ENCODE assay signal across 8 mouse cellular contexts in genomic region chr10:60686641-60686975, GRCm38 (mm10). TPM values are rescaled to one million over a fixed set of nuclear protein-coding genes. Genes with fewer than 3 reads are reported as not detected.
A peak's percentile ranks its signal among the peaks of the same experiment; 100 is the strongest.
DNase-seq lines count a peak whose midpoint lies in the region; ATAC-seq and TF ChIP-seq lines count a peak whose summit lies in the region.

No protein-coding gene starts in this region.

- WGBS in heart, embryonic 13.5 days: under 1% methylated on average over 37 of the region's 37 CpGs
- WGBS in liver, embryonic 13.5 days (ENCODE audit: insufficient replicate concordance): 1% methylated on average over 37 of the region's 37 CpGs

- H3K4me2 ChIP-seq in heart, embryonic 13.5 days: peak overlapping the region; percentile 99
- peak overlapping the region; percentile 68 for H3K4me2 ChIP-seq in liver, embryonic 13.5 days

- no peak for TF ChIP-seq CTCF in gastrocnemius, adult 2 months (IDR thresholded peaks at IDR 0.05)

- H3K36me3 ChIP-seq in ES-E14 (ENCODE audit: control insufficient read depth, insufficient read depth, low read length, poor library complexity, severe bottlenecking): no peaks in the 10 kb centered on the region
- no peaks in the 10 kb centered on the region for H3K36me3 ChIP-seq in heart, embryonic 13.5 days
- H3K36me3 ChIP-seq in liver, embryonic 13.5 days: no peaks in the 10 kb centered on the region

- intact Hi-C loops in gastrocnemius, adult 2 months (cut with DNase I): loop anchor here (2.0 to 5.0 kb wide), 3 partner anchors 66 to 156 kb away; partner anchors contain the start of gene Slc29a3

- H3K4me3 ChIP-seq in gastrocnemius, adult 2 months: peak overlapping the region; percentile 75
- peak overlapping the region; percentile 63 to 69 for H3K4me3 ChIP-seq in ES-E14 (ENCODE audit: insufficient read depth in 1 of 2, low read depth in 1 of 2, low read length in 2 of 2, poor library complexity in 1 of 2, severe bottlenecking in 1 of 2)
- H3K4me3 ChIP-seq in heart, embryonic 13.5 days: peak overlapping the region; percentile 67
- H3K4me3 ChIP-seq in liver, embryonic 13.5 days (replicated peaks): peak overlapping the region; percentile 53

- in situ Hi-C loops in ES-E14 (cut with MboI; ENCODE audit: low sequenced_read_pairs in 2 of 2, unreplicated experiment in 2 of 2): no loop called here

- H3K9ac ChIP-seq in ES-E14 (ENCODE audit: insufficient read depth, low read depth, low read length, poor library complexity, severe bottlenecking): peak overlapping the region; percentile 58
- peak overlapping the region; percentile 78 for H3K9ac ChIP-seq in heart, embryonic 13.5 days
- no peak overlapping the region for H3K9ac ChIP-seq in liver, embryonic 13.5 days

- H3K27ac ChIP-seq in gastrocnemius, adult 2 months: peak overlapping the region; percentile 83
- no peak overlapping the region for H3K27ac ChIP-seq in ES-E14 (ENCODE audit: insufficient read depth, low read depth, low read length, poor library complexity, severe bottlenecking)
- no peak overlapping the region for H3K27ac ChIP-seq in heart, embryonic 13.5 days (replicated peaks)
- no peak overlapping the region for H3K27ac ChIP-seq in liver, embryonic 13.5 days

- H3K27me3 ChIP-seq in heart, embryonic 13.5 days (replicated peaks): peaks cover 98% of the 10 kb centered on the region
- H3K27me3 ChIP-seq in liver, embryonic 13.5 days: peaks cover 74% of the 10 kb centered on the region

- H3K4me1 ChIP-seq in ES-E14 (ENCODE audit: control insufficient read depth in 2 of 2, insufficient read depth in 2 of 2, low read length in 2 of 2, poor library complexity in 1 of 2): peaks cover 0 to 8% of the 10 kb centered on the region in 2 experiments; a peak in 1 of 4 replicates
- peaks cover 15% of the 10 kb centered on the region for H3K4me1 ChIP-seq in heart, embryonic 13.5 days
- peaks cover 7% of the 10 kb centered on the region for H3K4me1 ChIP-seq in liver, embryonic 13.5 days (replicated peaks)

- DNase-seq in gastrocnemius, adult 2 months: no peak
- no peak for DNase-seq in gastrocnemius, adult 18-20 months (ENCODE audit: low spot score)
- no peak for DNase-seq in ES-E14 (ENCODE audit: low read depth, low spot score)
- DNase-seq in liver, embryonic 13.5 days: no peak
- DNase-seq in thymus, postnatal 14 days: peak; percentile 37
- DNase-seq in right cerebral cortex, postnatal 25 days: no peak
- DNase-seq in layer of hippocampus, adult 11-12 months (ENCODE audit: low spot score): no peak

- no peaks in the 10 kb centered on the region for H3K9me3 ChIP-seq in ES-E14 (ENCODE audit: control insufficient read depth, insufficient read depth, low read depth, low read length)
- no peaks in the 10 kb centered on the region for H3K9me3 ChIP-seq in heart, embryonic 13.5 days
- H3K9me3 ChIP-seq in liver, embryonic 13.5 days (replicated peaks): no peaks in the 10 kb centered on the region

- ATAC-seq in heart, embryonic 13.5 days (ENCODE audit: extremely low read depth, insufficient number of reproducible peaks, low FRiP score, low TSS enrichment): no peak
- no peak for ATAC-seq in liver, embryonic 13.5 days (ENCODE audit: low read depth)

TF ChIP-seq in ES-E14, 5 proteins besides CTCF, POLR2A, EP300 and RAD21:
- no peak for TF ChIP-seq CHD2 (IDR thresholded peaks at IDR 0.05; ENCODE audit: low read depth, low read length)
- no peak for TF ChIP-seq HCFC1 (IDR thresholded peaks at IDR 0.05; ENCODE audit: borderline replicate concordance, insufficient read depth, low read length)
- no peak for TF ChIP-seq ZC3H11A (IDR thresholded peaks at IDR 0.05; ENCODE audit: borderline replicate concordance, low read depth, low read length)
- no peak for TF ChIP-seq MAFK (IDR thresholded peaks at IDR 0.05; ENCODE audit: insufficient read depth, low read depth, low read length)
- TF ChIP-seq ZNF384 (IDR thresholded peaks at IDR 0.05; ENCODE audit: low read depth, low read length): no peak

RNA-seq across cellular contexts. Expression of gene Cdh23, which starts 9.7 kb away (rescaled TPM):
- total RNA-seq in gastrocnemius, adult 2 months (2021): 1 to 10 TPM; 1.8 to 2.8 TPM
- 1 to 10 TPM; 1.3 to 2.7 TPM for total RNA-seq in gastrocnemius, adult 18-20 months (2021)
- 2.3 and 2.7 TPM in 2 replicates for total RNA-seq in ES-E14 (2012; rRNA removed)
- polyA plus RNA-seq in heart, embryonic 13.5 days (2015; fragmentation: Nextera tagmentation; extraction: Ambion mirVana): 0.09 and 0.27 TPM in 2 replicates
- polyA plus RNA-seq in liver, embryonic 13.5 days (2015; fragmentation: Nextera tagmentation; extraction: Ambion mirVana): 0.06 and 0.16 TPM in 2 replicates
